Mouse (Mus musculus): ENCODE results near the gene Ifna16. TPM values are rescaled to one million over a fixed set of nuclear protein-coding genes. Genes with fewer than 3 reads are reported as not detected.
A peak's percentile ranks its signal among the peaks of the same experiment; 100 is the strongest.

Gene Ifna16
- not detected for total RNA-seq (2021)
- long read RNA-seq, experiment 1, result 0 reads
- long read RNA-seq, experiment 2, result 0 reads

- no peak for DNase-seq
Observed at GRCm38 (mm10) chr4:88676824-88677223, at the start of gene Ifna16. Gene Ifna16, minus strand, starts transcription at chr4:88676924.

DNA sequence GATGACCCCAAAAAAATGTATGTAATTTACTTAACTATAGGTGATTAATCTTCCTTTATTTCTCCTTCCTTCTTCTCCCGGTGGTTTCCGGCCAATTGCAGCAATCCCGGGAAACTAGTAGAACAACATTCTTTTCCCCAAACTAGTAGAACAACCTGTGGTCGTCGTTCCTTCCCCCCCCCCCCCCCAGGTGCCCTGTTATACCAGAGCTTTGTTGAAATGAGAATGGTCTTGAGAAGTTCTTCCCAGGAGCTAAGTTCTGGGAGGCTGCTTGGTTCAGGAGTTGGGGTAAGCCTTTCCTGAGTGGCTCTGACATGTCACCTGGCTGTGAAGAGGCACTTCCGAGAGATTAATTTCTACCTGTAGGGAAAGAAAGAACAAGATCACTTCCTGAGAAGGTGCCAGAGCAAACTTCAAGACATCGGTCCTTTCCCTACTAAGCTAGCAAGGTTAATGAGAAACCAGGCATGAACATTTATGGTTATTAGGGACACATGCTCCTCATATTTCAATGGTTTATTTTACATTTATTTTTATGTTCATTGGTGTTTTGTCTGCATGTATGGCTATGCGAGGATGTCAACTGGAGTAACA lies 46.9 kb upstream of the Ifna16 start:
- DNase-seq, result no peak

DNA sequence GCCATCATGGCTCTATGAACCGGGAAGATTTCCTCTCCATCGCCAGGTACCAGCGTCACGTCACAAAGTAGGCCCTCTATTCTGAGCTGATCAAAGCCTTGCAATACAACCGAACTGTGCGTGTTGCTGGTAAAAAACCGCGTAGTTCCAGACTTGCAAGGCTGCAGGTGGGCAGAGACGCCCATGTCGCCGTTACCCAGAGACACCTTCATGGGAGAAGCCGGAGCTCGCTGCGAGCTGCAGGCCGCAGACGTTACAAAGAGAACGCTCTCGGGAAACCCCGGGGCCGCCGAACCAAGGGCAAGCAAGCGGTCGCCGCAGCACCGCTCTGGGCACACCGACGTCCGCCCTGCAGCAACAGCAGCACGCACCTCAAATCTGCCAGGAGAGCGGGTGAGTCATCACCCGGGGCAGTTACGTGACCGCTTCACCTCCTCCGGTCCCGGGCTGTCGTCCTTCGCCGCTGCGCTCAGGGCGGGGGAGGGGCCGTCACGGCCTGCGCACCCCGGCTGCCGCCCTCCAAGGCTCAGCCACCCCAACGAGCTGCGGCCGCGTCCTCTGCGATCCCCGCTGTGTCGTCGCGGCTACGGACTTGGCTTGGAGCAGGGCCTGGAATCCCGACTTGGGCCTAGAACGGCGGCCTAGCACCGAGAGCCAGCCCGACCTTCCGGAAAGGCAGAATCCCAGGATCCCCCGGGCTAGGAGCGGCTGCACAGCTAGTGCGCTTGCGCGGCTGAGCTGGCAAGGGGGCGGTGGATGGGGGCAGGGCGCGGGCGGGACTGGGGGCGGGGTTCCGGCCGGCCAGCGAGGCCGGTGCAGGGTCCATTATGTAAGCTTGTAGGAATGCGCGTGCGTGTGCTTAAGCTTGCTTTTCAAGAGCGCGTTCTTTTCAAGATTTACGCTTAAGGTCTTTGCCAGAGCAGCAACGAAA lies 45.3 kb upstream of the Ifna16 start, which contains the start of the genes Gm26566 and Klhl9:
Gm26566 (plus strand) TSS at position 15 of the 931 bp plus-strand sequence.
Klhl9 (minus strand) TSS at position 675 of the 931 bp plus-strand sequence.
- DNase-seq, result peak; percentile 95

GRCm38 (mm10) chr4:88718715-88719114 lies 42.0 kb upstream of the Ifna16 start:
- DNase-seq, result no peak

GRCm38 (mm10) chr4:88715059-88715458 lies 38.3 kb upstream of the Ifna16 start:
- DNase-seq, result peak; percentile 60

DNA sequence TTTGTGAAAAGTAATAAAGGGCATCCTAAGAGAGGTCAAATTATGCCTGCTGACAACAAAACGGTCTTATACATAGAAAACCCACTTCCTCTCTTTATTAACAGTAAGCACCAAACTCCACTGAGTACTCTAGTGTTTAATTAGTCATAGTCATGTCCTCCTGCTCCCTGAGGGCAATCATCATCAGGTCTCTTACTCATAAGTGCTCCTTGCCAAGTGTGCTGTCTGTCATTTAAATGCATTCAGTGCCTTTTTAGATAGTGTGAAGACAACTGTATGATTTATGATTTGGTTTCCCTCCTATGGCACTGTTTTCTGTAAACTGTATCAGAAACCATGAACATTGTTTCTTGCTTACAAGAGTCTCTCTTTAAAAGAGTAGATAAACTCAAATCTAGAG lies 37.6 kb upstream of the Ifna16 start:
- no peak for DNase-seq

- no peak for DNase-seq
Observed at GRCm38 (mm10) chr4:88707128-88707826, 30.6 kb upstream of the Ifna16 start.

DNA sequence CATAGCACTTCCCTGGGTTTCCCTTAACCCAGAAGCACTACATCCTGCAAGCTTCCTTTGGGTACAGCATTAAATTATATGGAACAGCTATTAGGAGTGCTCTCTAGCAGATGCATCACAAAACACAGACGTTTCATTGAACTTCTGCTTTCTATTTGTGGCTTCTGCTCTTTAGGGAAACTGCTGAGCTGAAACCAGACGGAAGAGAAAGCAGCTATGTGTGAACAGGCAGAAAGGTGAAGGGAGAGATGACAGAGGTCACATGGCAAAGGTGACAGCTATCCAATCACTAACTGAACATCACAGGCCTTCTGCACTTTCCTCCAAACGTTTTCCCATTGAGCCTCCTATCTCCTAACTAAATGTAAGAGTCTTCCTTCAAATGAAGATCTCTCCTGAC lies 29.2 kb upstream of the Ifna16 start:
- DNase-seq, result no peak

GRCm38 (mm10) chr4:88699301-88699700 lies 22.6 kb upstream of the Ifna16 start:
- no peak for DNase-seq

GRCm38 (mm10) chr4:88698781-88699180 lies 22.1 kb upstream of the Ifna16 start:
- DNase-seq, result no peak

DNA sequence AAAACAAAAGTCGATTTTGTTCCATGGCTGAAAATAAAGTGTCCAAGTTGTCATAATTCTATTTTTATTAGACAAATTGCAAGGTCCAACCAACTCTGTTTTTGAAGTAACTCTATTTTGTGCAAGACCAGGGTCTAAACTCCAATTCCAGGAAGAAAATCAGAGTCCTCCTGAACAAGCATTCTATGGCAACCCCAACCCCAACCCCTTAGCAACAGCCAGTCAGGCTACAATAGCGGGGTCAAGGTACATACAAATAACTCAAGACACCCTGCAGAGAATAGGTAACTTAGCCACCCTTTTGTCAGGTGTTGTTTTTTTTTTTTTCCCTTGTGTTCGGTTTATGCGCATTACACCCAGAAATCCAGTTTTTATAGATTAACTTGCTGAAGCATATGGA lies 21.0 kb upstream of the Ifna16 start:
- no peak for DNase-seq

DNA sequence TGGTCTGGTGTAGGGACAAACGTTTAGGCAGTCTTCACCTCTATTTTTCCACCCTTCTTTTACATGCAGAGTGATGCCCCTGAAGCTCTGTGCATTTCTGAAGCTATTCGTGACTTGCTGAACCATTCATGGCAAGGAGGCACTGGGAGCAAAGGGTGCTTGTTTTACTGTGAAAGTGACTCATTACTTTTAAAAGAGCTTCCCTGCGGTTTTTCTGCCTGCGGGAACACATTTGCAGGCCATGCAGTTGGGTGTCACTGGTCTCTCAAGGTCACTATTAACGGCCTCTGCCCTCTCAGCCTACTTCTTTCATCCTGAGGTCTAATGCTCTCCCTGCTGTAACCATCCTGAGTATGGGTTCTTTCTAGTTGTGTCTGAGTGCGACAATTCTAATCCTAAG lies 20.4 kb upstream of the Ifna16 start:
- no peak for DNase-seq

- DNase-seq, result peak; percentile 72
Observed at GRCm38 (mm10) chr4:88696237-88696884, 19.6 kb upstream of the Ifna16 start.

GRCm38 (mm10) chr4:88693392-88693791 lies 16.7 kb upstream of the Ifna16 start:
- no peak for DNase-seq

GRCm38 (mm10) chr4:88692537-88692936 lies 15.8 kb upstream of the Ifna16 start:
- DNase-seq, result no peak

DNA sequence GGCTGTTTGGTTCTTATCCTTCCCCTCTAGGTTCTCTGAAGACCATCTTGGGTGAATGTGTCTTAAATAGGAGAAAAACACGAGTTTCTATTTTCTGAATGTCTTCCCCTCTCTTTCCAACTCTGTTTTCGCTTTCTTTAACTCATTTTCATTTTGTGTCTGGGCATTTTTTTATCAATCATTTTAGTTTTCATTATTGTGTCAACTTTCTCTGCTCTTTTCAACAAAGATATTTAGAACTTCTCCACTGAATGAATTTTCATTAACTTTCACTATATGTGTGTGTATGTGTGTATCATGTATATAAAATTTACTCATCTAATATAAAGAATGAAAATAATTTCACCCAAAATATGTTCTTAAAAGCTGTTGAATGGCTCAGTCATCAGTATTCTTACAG lies 14.5 kb upstream of the Ifna16 start, which contains the start of gene Ifnab:
Ifnab (minus strand) TSS at position 101 of the 400 bp plus-strand sequence.
- no peak for DNase-seq

DNA sequence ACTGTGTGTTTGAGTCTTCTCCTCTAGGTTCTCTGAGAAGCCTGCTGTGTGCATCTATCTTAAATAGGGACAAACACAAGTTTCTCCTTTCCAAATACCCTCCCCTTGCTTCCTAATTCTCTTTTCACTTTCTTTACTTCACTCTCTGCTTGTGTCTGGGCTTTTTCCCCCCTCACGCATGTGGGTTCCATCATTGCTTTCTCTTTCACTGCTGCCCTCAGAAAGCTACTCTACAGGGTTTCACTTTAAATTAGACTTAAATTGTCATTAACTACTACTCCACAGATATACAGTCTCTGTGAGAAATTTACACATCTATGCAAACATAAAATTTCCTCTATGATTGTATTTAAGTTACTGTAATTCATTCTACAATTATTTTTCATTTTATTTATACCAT lies 7.1 kb upstream of the Ifna16 start, which contains the start of gene Ifna2:
Ifna2 (minus strand) TSS at position 101 of the 400 bp plus-strand sequence.
- no peak for DNase-seq

GRCm38 (mm10) chr4:88681353-88681752 lies 4.6 kb upstream of the Ifna16 start:
- DNase-seq, result no peak

DNA sequence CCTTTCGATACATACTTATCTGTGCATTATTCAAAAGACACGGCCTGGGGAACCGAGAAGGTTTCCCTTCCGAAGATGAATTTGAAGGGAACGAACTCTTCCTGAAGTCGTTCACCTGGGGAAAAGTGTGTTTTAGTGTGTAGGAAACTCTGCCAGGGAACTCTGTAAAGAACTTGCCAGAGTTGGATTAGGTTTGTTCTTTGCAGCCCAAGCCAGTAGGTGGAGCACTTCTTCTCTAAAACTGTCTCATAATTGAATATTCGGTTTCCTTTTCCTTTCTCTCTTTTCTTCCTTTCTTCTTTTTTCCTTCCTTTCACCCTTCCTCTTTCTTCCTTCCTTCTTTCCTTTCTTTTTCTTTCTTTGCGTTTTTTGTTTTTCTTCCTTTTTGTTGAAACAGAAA lies 3.6 kb upstream of the Ifna16 start:
- no peak for DNase-seq

- no peak for DNase-seq
Observed at GRCm38 (mm10) chr4:88655461-88655860, 21.3 kb downstream of the Ifna16 start.

- no peak for DNase-seq
Observed at GRCm38 (mm10) chr4:88653644-88654043, 23.1 kb downstream of the Ifna16 start.

DNA sequence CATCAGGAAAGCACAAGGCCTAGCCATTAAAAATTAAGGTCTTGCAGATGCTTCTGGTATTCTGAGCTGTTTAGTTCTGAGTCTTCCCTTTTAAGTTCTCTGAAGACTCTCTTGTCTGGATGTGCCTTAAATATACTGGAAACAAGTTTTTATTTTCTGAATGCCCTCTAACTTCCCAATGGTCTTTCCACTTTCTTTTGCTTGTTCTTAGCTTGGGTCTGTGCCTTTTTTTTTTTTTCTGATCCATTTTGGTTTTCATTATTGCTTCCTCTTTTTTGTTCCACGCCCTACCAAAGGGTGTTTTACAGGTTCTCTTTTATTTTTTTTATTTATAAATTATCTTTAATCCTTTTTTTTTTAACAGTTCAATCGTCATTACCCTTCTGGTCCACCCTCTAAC lies 32.4 kb downstream of the Ifna16 start, which contains the start of gene Ifna13:
Ifna13 (minus strand) TSS at position 101 of the 400 bp plus-strand sequence.
- DNase-seq, result no peak
